ENCODE assay signal across 8 mouse cellular contexts in the genomic region with DNA sequence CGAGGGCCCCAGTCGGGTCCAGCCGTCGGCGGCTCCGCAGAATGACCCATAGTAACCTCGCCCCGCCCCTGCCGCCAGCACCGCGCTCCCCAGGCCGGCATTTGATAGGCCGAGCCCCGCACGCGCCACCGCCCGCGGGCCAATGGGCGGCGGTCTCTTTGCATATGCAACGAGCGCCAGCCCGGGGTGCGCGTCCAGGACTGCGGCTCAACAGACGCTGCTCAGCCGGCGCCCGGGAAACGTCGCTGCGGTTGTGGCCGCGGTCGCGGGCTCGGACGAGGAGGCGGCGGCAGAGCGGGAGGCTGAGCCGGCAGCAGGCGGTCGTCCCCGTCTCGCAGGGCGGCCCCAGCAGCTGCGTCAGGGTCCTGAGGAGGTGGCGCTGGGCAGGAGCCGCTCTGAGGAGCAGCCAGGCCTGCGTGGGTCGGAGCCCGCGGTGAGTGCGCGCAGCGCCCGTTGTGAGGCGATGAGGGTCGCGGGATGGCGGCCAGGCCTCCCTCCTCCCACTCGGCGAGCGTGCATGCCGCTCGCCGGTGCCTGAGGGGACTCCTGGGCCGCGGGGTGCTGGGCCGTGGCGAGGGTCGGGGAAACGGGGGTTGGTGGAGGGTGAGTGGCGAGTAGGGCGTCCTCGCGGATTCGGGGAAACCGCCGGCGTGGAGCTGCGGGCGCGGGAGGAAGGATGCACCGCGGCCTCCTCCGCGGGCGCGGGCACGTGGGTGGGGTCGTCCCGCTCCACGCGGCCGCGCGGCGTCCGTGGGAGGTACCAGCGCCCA. TPM values are rescaled to one million over a fixed set of nuclear protein-coding genes. Genes with fewer than 3 reads are reported as not detected.
DNase-seq lines count a peak whose midpoint lies in the region; ATAC-seq and TF ChIP-seq lines count a peak whose summit lies in the region.

A gene (plus strand): TSS at position 155 of the 770 bp plus-strand sequence.
A gene (plus strand): TSS at position 368 of the 770 bp plus-strand sequence.

- intact Hi-C loops in left cerebral cortex, postnatal 4 days (cut with DNase I), result no loop called here

- peaks cover 60% of the 10 kb centered on the region for H3K4me1 ChIP-seq in embryonic facial prominence, embryonic 10.5 days
- H3K4me1 ChIP-seq in intestine, postnatal 0 days (replicated peaks; ENCODE audit: control insufficient read depth, insufficient read depth, low read length), result no peaks in the 10 kb centered on the region
- peaks cover 25% of the 10 kb centered on the region for H3K4me1 ChIP-seq in midbrain, embryonic 11.5 days (ENCODE audit: control insufficient read depth, insufficient read depth, low read length)

- H3K4me3 ChIP-seq in embryonic facial prominence, embryonic 10.5 days, result peak within 1 kb of the TSS; percentile 98
- H3K4me3 ChIP-seq in intestine, postnatal 0 days (ENCODE audit: low read depth, low read length), result peak within 1 kb of the TSS; percentile 99
- H3K4me3 ChIP-seq in midbrain, embryonic 11.5 days (ENCODE audit: low read depth, low read length), result peak within 1 kb of the TSS; percentile 96

- WGBS in embryonic facial prominence, embryonic 10.5 days, result under 1% methylated on average over 104 of the region's 104 CpGs
- under 1% methylated on average over 87 of the region's 104 CpGs for WGBS in intestine, postnatal 0 days
- under 1% methylated on average over 103 of the region's 104 CpGs for WGBS in midbrain, embryonic 11.5 days

- no peaks in the 10 kb centered on the region for H3K27me3 ChIP-seq in embryonic facial prominence, embryonic 10.5 days (replicated peaks; ENCODE audit: low read depth, poor library complexity, severe bottlenecking)
- no peaks in the 10 kb centered on the region for H3K27me3 ChIP-seq in intestine, postnatal 0 days (replicated peaks; ENCODE audit: control insufficient read depth, insufficient read depth, low read length)
- H3K27me3 ChIP-seq in midbrain, embryonic 11.5 days (ENCODE audit: control insufficient read depth, insufficient read depth, low read length), result no peaks in the 10 kb centered on the region

- peak; percentile 93 for ATAC-seq in granulocyte monocyte progenitor cell, adult 5-6 weeks (replicated peaks; ENCODE audit: poor library complexity, severe bottlenecking)
- ATAC-seq in intestine, postnatal 0 days, result peak; percentile 99
- ATAC-seq in midbrain, embryonic 11.5 days (ENCODE audit: low FRiP score), result peak; percentile 99

- TF ChIP-seq CTCF in intestine, postnatal 0 days (IDR thresholded peaks at IDR 0.05; ENCODE audit: low read depth), result no peak

- peak within 1 kb of the TSS; percentile 98 for H3K9ac ChIP-seq in intestine, postnatal 0 days (ENCODE audit: low read depth, low read length)
- peak within 1 kb of the TSS; percentile 98 for H3K9ac ChIP-seq in midbrain, embryonic 11.5 days (ENCODE audit: low read length)

- peak within 1 kb of the TSS; percentile 82 for H3K4me2 ChIP-seq in intestine, postnatal 0 days (replicated peaks; ENCODE audit: low read depth)
- H3K4me2 ChIP-seq in midbrain, embryonic 11.5 days, result peak within 1 kb of the TSS; percentile 62

- no peaks in the 10 kb centered on the region for H3K36me3 ChIP-seq in embryonic facial prominence, embryonic 10.5 days (replicated peaks)
- H3K36me3 ChIP-seq in intestine, postnatal 0 days (ENCODE audit: control insufficient read depth, insufficient read depth), result no peaks in the 10 kb centered on the region
- H3K36me3 ChIP-seq in midbrain, embryonic 11.5 days (ENCODE audit: control insufficient read depth, insufficient read depth, low read length), result no peaks in the 10 kb centered on the region

- DNase-seq in adrenal gland, postnatal 14 days, result peak; percentile 98
- peak; percentile 99 for DNase-seq in embryonic facial prominence, embryonic 10.5 days (ENCODE audit: low spot score)
- DNase-seq in left cerebral cortex, postnatal 4 days, result peak; percentile 98
- DNase-seq in midbrain, embryonic 11.5 days (ENCODE audit: low spot score, missing footprints), result peak; percentile 99
- peak; percentile 95 for DNase-seq in right cerebral cortex, postnatal 4 days
- peak; percentile 97 for DNase-seq in yolk sac, embryonic 10.5 days (ENCODE audit: low spot score)

- H3K9me3 ChIP-seq in embryonic facial prominence, embryonic 10.5 days, result no peaks in the 10 kb centered on the region
- H3K9me3 ChIP-seq in intestine, postnatal 0 days (ENCODE audit: control insufficient read depth), result no peaks in the 10 kb centered on the region
- no peaks in the 10 kb centered on the region for H3K9me3 ChIP-seq in midbrain, embryonic 11.5 days (ENCODE audit: control insufficient read depth, low read length)

- H3K27ac ChIP-seq in embryonic facial prominence, embryonic 10.5 days (replicated peaks), result peak within 1 kb of the TSS; percentile 99
- peak within 1 kb of the TSS; percentile 95 for H3K27ac ChIP-seq in intestine, postnatal 0 days (ENCODE audit: low read depth, low read length)
- H3K27ac ChIP-seq in midbrain, embryonic 11.5 days (ENCODE audit: low read depth, low read length), result peak within 1 kb of the TSS; percentile 97

RNA-seq across cellular contexts. Expression of the first gene that starts in this region (rescaled TPM):
- total RNA-seq in adrenal gland, postnatal 14 days (2021), result 11.9 and 15.6 TPM in 2 replicates
- 83.9 and 84.3 TPM in 2 replicates for polyA plus RNA-seq in embryonic facial prominence, embryonic 10.5 days (2016; fragmentation: Nextera tagmentation; extraction: Ambion mirVana)
- total RNA-seq in granulocyte monocyte progenitor cell, adult 5-6 weeks (2014; fragmentation: Nextera tagmentation), result 11.2 and 11.8 TPM in 2 replicates
- 24.3 and 37.7 TPM in 2 replicates for total RNA-seq in granulocyte monocyte progenitor cell, adult 5-6 weeks (2017)
- 75.2 and 76.0 TPM in 2 replicates for polyA plus RNA-seq in intestine, postnatal 0 days (2015; fragmentation: Nextera tagmentation; extraction: Ambion mirVana)
- 10 to 100 TPM; 88.4 to 96.8 TPM for total RNA-seq in left cerebral cortex, postnatal 4 days (2021)
- 97.9 and 109 TPM in 2 replicates for polyA plus RNA-seq in midbrain, embryonic 11.5 days (2014; fragmentation: Nextera tagmentation; extraction: Ambion mirVana)

RNA-seq across cellular contexts. Expression of the second gene that starts in this region (rescaled TPM):
- 3.1 and 3.6 TPM in 2 replicates for total RNA-seq in adrenal gland, postnatal 14 days (2021)
- 4.5 and 4.8 TPM in 2 replicates for polyA plus RNA-seq in embryonic facial prominence, embryonic 10.5 days (2016; fragmentation: Nextera tagmentation; extraction: Ambion mirVana)
- 9.0 and 9.2 TPM in 2 replicates for total RNA-seq in granulocyte monocyte progenitor cell, adult 5-6 weeks (2014; fragmentation: Nextera tagmentation)
- total RNA-seq in granulocyte monocyte progenitor cell, adult 5-6 weeks (2017), result 10.3 and 11.4 TPM in 2 replicates
- 5.1 and 5.5 TPM in 2 replicates for polyA plus RNA-seq in intestine, postnatal 0 days (2015; fragmentation: Nextera tagmentation; extraction: Ambion mirVana)
- total RNA-seq in left cerebral cortex, postnatal 4 days (2021), result 10 to 100 TPM; 14.1 to 16.4 TPM
- polyA plus RNA-seq in midbrain, embryonic 11.5 days (2014; fragmentation: Nextera tagmentation; extraction: Ambion mirVana), result 5.3 and 6.0 TPM in 2 replicates

Comparison
In these comparisons a context has a peak if more than half of its experiments do, and no peak if none do; other contexts are left out.
1. Peak in every context shown above with its lines: DNase-seq, ATAC-seq, H3K4me3 ChIP-seq and H3K27ac ChIP-seq.